Mouse (Mus musculus) monocyte, adult 5-6 weeks (primary cell): Measurements from ENCODE around the gene Sft2d1. TPM values are rescaled to one million over a fixed set of nuclear protein-coding genes. Genes with fewer than 3 reads are reported as not detected.

Experiments used
- ATAC-seq: fragments of 153-309, 156-312 bp; replicated peaks from 2 replicates; pipeline ENCODE4 v1.8.0; 2017; ENCODE audit warnings: mild to moderate bottlenecking; ENCODE audit not compliant: low TSS enrichment, insufficient number of reproducible peaks, severe bottlenecking, poor library complexity, low FRiP score
- total RNA-seq: library from RNA; stranded (forward); fragments of 200-1000, 200-491, 200-594 nt; gene quantifications from 3 replicates; pipeline ENCODE4 v1.2.3, GENCODE M21; 2017

Gene Sft2d1
- total RNA-seq, 1 experiment from 2014 or later, result 73.1 TPM

DNA sequence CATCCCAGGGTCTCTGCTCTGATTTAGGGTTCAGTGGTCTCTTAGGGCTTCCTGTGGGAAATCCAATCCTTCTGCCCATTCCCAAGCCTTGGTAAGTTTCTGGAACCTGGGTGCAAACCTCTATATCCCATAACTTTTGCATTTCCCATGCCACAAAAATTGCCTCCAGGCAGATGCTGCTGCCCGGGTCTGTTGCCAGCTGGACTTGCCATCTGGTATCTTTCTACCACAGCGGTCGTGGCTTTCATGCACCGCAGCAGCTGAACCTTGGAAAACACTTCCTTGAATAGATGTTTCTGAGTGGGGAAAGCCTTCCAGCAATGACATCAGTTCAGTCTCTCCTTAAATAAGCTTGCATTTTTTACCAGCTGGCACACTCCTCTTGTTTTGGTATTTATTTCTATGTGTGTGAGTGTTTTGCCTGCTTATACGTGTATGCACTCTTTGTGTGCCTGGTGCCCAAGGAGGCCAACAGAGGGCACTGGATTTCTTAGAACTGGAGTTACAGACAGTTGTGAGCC, 36.9 kb downstream of the Sft2d1 start:
- ATAC-seq, result no peak

DNA sequence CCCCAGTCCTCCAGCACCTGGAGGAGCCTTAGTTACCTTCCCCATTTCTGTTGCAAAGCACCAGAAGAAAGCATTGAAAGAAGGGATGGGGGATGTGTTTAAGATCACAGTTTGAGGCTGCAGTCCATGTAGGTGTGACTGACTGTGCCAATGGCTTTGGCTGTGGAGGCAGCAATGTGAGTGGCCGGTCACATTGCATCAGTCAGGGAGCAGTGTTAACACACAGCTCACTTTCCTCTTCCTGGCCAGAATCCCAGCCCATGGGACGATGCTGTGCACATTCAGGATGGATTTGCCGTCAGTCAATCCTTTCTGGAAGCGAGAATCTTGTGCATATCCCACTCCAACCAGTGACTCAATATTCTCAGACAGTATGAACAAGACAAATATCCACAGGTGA, 38.0 kb downstream of the Sft2d1 start:
- ATAC-seq, result no peak

DNA sequence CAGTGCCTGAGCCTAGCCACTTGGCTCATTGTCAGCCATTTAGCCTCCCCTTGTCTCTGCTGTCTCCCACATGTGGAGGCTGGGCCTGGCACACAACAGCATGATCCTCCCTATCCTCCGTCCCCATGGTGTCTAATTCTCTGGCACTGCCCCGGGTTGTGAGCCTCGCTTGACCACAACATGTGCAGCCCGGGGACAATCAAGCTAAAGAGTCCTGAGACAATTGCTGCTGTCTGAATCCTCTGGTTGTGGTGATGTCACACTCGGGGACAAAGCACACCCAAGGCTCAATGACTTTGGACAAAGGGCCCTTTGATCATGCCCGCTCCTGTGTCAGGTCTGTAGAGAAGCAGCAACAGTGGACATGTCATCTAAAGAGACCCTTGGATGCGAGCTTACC, 40.2 kb downstream of the Sft2d1 start:
- no peak for ATAC-seq

DNA sequence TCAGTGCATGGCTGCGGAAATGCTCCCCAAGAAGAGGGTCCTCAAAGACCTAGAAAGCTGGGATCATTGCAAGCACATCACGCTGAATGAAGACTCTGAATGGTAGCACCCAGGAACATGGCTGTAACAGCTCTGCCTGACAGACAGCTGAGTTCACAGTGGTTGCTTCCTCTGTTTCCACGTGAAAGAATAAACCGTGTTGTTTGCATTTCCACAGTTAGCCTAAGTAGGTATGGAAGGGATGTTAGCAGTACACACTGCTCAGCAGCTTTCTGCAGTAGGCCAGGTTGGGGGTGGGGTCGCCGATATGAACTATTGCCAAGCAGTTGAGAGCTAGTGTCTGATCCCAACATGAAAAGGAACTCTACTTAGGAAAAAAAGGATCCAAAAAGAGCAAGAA, 44.8 kb downstream of the Sft2d1 start, which contains the start of gene T2:
T2 (plus strand) TSS at position 301 of the 400 bp plus-strand sequence.
- no peak for ATAC-seq

DNA sequence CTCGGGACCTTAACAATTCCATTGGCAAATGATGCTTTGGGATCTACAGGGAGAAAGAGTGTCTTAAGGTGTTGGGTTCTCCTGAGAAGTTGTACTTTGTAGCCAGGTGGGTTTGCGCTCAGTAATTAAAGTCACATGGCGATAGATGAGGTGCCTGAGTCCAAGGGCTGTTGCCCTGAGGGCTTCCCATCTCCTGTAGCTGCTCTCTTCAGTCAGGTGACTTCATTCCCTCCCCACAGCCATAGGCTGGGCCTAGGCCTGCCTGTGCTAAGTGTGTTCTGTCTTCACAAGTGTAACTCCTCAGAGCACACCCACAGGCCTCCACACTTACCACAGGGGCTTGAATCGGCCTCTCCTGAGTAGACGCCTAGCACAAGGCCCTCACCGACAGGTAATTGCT, 46.6 kb downstream of the Sft2d1 start:
- no peak for ATAC-seq

DNA sequence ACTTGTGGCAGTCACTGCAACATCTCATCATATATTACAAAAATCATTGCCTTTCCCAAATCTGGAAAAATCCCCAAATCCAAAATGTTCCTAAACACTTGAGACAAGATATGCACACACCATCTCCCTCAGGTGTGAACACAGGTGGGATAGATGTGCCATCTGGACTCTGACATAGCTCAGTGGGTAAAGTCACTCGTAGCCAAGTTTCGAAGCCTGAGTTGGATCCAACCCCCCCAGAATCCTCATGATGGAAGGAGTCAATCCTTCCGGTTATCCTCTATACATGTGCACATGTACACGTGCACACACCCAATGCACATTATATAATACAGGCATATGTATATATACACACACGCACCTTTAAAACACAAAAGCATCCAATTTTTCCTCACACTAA, 50.0 kb downstream of the Sft2d1 start:
- ATAC-seq, result no peak

DNA sequence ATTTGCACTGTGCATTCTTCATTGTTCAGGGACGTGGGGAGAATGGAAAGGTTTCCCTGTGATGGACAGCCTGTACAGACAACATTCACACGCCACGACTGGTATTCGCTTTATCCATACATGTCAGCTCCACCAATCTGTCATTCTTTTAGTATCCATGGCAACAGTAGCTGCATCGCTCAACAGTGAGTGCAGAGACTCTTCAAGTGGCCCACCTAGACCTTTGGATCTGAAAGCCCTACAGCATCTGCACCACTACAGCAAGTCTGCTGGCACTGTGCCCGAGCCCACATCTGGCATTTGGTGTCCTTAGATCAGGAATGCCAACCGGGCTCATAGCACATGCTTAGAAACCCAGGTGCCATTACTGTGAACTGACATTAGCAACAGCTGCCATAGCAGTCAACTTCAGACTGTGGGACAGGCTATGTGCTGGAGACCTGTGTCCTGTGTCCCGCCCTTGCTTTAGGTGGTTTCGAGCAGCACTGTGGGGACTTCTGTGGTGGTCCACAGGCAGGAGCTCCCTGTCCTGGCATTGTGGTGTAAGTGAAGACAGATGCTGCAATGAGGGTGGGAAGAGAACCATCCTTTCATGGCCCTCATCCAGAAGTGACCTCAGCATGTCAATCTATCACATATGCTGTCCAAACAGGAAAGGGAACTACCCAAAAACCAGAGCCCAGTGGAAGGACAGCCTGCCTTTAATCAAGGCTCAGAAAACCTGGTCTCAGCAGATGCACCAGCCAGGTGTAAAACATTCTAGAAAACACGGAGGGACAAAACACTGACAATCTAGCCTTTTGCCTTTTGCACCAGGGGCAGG, 50.6 kb downstream of the Sft2d1 start:
- no peak for ATAC-seq

DNA sequence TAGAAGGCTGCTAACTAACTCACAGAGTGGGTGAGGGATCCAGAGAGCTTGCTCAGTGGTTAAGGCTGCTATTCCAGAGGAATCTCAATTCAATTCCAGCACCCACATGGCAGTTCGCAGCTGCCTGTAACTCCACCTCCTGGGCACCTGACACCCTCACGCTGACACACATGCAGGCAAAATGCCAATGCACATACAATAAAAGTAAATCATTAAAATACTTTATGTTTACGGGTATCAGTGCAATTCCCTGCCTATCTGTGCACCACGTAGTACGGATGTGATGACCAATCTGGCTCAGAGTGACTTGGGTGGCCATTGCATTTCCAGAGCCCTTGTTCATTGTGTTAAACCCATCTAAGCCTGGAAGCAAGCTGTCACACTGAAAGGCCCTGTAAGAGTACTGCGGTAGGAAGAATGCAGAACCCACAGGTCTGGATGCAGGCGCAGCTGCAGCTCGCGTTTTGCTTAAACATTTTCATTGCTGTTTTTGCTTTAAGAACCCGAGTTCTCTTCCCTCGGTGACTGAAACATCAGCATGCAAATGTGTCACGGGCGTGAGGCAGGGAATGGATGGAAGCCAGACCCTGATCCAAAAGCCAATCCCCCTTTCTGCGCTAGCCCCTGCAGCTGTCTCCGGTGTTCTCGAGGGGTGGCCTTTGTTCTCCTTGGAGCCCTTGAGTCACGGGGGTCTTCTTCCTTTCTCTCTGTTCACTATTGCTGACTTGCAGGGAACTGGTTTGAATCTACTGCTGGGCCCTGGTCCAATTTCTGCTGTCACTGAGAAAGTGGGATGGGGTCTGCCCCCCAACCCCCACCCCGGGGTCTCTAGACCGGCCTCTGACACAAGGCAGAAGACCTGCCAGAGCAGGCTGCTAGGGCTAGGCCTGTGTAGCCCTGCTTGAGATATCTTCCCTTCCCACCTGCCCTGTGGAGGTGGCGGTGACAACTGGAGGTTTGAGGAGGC, 56.9 kb downstream of the Sft2d1 start:
- no peak for ATAC-seq

DNA sequence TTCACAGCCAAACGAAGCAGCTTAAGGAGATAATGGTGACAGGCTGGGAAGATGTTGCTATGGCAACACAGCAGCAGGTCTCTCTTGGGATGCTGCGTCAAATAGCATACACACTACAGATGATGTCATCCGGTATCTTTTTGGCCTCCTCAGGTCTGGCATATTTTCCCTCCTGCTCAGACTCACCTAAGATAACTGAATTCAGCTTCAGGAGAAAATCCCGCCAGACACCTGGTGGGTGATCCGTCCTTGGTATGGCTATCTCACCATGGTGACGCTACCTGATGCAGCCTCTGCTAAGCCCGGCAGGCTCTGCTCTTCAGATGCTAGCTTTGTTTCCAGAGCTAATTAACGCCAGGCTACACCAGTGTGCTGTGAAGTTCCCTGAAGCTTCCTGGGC, 57.7 kb downstream of the Sft2d1 start:
- ATAC-seq, result no peak

DNA sequence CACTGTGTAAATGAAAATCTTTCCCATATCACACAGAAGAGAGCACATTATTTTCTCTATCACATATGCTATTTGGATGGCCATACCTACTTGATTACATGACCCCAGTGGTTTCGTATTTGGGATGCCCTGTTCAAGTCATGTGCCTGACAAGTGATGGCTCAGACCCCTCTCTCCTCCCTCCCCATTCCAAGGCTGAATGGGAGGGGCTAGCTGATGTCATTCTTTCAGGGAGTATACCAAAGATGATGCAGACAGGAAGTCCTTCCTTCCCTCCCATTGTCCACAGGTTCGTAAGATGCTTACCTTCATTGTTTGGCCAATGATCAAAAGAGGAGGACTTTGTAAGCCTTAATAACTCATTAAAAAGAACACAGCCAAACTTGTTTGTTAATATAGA, 58.3 kb downstream of the Sft2d1 start:
- ATAC-seq, result no peak

DNA sequence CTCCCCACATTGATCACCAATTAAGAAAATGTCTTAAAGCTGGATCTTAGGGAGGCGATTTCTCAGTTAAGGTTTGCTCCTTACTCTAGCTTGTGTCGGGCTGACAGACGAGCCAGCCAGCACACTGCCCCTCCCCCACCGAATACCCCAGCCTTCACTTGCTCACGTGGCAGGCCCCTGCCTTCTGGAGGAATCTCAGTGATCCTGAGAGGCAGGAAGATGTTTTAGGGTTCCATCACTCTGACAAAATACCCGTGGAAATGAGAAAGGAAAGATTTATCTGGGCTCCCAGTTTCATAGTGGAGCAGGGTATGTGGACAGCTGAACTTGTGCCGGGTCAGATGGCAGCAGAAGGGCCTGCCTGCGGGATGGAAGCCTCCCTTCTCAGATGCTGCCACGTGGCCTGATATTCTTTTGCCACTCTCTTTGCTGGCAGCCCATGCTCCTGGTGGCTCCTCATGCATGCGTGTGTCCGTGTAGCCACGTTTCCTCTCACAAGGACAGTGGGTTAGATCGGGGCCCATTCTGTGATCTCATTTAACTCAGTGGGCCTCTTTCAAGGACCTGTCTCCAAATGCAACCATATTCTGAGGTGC, 59.8 kb downstream of the Sft2d1 start:
- ATAC-seq, result no peak

DNA sequence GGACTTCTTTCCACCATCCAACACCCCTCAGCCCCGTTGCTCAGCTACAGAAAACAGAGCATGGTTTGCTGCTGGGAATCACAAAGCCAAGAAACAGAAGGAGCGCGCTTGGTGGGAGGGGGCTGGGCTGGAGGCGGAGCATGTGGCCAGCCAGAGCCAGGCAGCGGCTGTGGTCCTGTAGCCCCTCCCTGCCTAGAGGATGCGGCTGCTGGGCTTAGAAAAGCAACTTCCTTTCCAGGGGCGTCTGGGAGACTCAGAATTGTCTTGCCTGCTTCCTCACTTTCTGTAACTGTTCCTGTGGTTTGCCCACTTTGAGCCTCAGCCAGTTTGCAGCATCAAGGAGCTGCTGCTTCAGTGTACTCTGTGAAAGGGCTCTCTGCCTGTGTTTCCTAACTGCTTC, 60.9 kb downstream of the Sft2d1 start:
- ATAC-seq, result peak; percentile 36; the same call in 1 of the 2 replicates

DNA sequence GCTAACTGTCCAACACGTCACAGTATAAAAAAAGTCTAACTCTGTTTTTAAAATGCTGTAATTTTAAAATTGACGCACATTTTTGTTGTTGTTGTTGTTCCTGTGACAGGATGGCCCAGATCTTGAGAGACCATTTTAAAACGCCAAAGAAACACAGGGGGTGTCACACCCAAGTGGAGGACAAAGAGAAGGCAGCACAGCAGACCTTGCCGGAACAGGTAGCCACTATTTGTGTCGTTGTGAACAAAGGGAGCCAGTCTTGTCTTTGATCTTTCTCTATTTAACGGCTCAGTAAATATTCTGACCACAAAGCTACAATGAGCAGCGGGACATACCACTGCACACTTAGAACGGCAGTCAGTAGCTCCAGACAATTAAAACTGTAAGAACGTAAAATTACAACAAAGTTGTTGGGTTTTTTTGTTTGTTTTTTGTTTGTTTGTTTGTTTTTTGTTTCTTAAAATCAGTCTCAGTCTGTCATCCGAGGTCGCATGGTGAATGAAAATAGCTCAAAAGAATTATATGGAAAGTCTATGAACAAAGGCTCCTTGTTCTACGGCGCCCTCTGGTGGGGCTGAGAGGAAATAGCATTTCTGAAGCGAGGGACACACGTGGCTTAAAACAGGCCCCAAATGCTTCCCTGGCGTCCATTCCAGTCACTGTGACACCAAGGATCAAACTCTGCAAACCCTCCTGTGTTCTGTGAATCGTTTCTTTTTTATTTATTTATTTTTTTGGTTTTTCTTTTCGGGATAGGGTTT, 61.6 kb downstream of the Sft2d1 start:
- ATAC-seq, result peak; percentile 66

Other genes starting within 250 kb of the Sft2d1 start
- gene Gm49673, start 163.3 kb upstream of the Sft2d1 start, total RNA-seq, result 4.2 to 5.7 TPM in 2 of 3 replicates, not detected in the other
- 48.3 to 53.4 TPM (median 53.2 TPM) in 3 replicates for gene Rnaset2a, start 163.0 kb upstream of the Sft2d1 start, total RNA-seq
- gene Fgfr1op, start 145.6 kb upstream of the Sft2d1 start, total RNA-seq, result 22.4 to 37.0 TPM (median 25.6 TPM) in 3 replicates
- 8.5 to 10.9 TPM (median 9.5 TPM) in 3 replicates for gene Ccr6, start 75.1 kb upstream of the Sft2d1 start, total RNA-seq
- 48.2 to 112 TPM (median 78.5 TPM) in 3 replicates for gene Mpc1, start 28.2 kb upstream of the Sft2d1 start, total RNA-seq
- gene Prr18, start 26.4 kb downstream of the Sft2d1 start, total RNA-seq, result 0.10 TPM in 1 of 3 replicates, not detected in the others
- 0.39 TPM in 1 of 3 replicates, not detected in the others for gene T2, start 44.9 kb downstream of the Sft2d1 start, total RNA-seq
- not detected in 3 replicates for gene T, start 123.3 kb downstream of the Sft2d1 start, total RNA-seq
- 0.29 TPM in 1 of 3 replicates, not detected in the others for gene Pde10a, start 214.3 kb downstream of the Sft2d1 start, total RNA-seq